Mouse (Mus musculus): ENCODE measurements around the gene Gp1bb.

Gene Gp1bb

DNA sequence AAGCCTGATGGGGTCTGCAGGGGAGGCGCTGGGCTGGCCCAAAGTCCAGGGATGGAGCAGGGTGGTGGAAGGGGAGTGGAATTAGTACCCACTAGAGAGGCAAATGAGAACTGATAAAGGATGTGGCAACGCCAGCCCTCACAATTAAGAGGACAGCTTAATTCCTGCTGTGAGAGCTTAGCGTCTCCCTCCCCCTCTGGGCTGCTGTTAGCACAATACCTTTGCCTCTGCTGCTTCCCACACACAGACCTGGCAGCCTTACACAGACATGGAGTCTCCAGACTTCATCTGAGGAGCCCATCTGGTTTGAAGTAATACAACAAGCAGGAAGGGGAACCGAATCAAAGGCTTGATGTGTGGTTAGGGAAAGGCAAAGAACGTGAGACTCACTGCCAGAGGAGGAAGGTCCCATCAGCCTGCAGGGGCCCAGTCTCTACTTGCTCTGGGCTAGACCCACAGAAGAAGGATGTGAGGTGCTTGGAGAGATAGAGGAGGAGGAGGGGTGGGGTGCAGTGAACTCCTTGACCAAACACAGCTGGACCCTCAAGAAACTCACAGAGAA is 44.5 kb downstream of the Gp1bb start:
- no peak for DNase-seq

DNA sequence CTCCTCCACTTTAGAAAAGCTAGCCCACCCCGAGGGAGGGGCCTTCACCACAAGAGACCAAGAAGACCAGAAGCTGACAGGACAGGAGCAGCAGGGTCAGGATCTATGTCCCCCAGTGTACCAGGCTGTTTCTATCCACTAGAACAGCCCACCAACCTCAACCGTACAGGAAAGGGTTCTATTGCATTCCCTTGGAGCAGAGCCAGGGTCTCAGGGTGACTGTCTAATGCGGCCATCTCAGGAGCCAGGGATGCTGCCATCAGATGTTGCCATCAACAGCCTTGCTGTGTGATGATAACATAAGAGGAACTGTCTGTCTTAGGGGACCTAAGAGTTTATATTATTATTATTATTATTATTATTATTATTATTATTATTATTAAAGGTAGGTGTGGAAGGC is 45.1 kb downstream of the Gp1bb start:
- DNase-seq, result no peak

DNA sequence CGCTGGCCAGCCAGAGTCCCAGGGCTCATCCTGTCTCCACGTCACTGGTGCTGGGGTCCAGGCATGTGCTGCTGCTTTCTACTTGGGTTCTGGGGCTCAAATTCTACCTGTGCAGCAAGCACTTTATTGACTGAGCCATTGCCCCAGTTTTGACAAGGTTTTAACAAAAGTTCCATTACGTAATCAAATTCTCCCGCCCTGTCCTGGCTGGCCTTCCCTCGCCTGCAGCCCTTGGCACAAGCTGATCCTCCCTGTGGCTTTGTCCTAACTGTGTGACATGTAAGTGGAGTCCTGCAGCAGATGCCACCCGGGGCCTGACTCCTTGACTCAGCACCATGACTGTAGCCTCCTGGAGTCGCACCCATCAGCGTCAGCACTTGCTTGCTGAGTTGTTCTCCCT is 48.0 kb downstream of the Gp1bb start:
- no peak for DNase-seq

All from kidney, postnatal 14 days (tissue).